Mouse (Mus musculus): ENCODE data around the gene Fam19a2.
A peak's percentile ranks its signal among the peaks of the same experiment; 100 is the strongest.

The Fam19a2 gene

DNA sequence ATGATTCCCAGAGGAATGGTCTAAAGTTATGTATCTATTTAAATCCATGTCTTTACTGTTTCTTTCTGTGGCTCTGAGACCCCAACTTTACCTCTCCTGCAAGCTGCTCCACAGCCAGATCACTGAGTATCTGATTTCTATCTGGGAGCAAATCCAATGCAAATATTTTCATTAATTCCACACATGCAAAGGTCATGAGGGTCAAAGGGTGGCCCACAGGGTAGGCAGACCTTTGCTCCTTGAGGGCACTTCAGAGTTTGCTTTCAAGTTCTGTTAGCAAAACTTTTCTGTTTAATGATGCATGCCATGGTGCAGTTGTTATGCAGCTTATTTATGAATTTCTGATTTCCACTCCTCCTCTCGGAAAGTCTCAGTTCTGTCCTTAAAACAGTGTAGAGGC lies 303.9 kb downstream of the Fam19a2 start:
- DNase-seq (ENCODE audit: low read depth, low spot score): peak; percentile 23

DNA sequence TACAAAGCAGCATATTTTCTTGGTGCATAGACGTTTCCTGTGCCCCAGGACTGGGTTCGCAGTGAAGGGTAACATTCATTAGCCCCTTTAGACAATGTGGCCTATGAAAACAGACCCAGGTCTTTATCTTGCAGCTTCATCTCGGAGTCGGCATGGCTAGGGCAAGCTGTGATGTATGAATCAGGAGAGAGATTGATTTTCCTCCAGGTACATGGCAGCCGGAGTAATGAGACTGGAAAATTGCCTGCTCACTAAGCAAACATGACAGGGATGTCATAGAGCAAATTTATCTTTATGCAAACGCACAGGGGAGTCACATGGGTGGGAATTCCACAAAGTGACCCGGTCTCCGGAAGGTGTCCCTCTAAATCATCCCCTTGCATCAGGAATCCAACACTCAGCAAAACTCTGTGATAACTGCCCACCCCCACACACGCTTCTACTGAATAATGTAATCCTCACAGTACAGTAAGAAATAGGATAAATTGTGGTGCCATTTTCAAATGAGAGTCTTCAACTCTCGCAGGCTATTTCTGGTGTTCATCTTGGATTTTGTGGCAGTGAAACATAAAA lies 306.9 kb downstream of the Fam19a2 start:
- peak; percentile 59 for DNase-seq (ENCODE audit: low read depth, low spot score)

DNA sequence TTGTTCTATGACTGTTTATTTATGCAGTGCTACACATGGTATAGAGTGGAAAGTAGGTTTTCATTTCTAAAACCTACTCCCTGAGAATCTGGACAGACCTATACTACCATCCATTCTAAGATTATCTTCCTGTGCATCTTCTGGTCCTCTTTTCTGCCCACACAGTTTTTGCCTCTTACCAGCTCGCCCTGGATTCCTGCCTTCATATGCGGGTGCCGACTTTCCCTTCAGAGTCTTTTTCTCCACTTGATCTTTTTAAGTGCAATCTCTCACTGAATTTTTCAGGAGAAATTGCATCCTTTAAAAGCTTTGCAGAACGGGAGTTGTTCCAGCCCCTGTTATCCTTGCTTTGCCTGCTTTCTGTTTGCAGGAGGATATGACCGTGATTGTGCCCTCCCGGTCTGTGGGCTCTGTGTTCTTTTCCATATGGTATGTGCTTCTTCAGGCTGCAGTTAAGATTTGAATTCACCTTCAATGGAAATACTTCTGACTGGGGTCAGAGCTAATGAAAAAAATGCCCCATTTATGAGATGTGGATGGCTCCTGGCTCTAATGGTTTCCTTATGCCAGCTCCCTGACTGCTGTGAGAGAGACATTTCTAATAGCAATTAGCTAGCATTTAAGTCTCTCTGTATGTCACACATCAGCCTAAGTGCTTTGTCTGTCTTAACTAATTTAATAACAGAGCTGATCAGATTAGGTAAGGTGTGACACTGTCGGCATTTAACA lies 308.7 kb downstream of the Fam19a2 start:
- DNase-seq (ENCODE audit: low read depth, low spot score): no peak

DNA sequence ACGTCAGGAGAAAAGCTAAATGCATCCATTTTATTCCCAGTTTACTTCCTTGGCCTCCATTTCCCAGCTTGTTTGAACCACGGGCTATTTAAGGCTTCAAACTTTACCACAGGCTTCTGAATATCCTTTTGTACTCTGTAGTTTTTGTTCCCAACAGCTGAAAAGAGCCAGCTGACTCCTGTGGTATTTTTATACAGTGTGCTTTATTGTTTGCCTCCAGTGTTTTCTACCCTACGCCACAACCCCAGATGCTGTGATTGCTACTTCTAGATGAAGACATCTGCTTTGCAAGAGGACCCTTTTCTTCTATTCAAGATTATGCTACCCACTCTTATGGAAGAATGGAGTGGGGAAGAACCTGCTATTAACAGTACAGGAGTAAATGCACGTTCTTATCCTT lies 314.0 kb downstream of the Fam19a2 start:
- no peak for DNase-seq (ENCODE audit: low read depth, low spot score)

DNA sequence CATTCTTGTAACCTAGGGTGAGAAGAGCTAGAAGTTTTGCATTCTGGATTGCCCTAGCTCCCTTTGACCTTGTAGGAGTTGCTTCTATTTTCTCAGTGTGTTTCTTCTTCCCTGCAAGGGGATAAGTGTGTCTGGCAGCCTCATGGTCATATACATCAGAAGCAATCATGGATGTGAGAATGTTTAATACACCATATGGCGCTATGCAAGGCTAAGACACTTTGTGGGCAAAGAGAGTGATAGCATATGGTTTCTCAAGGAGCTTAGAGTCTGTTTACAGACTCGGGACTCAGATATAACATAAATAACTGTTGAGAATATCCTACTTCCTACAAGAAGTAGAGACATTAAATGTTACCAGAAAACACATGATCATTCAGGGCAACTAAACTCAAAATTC lies 315.2 kb downstream of the Fam19a2 start:
- DNase-seq (ENCODE audit: low read depth, low spot score): no peak

DNA sequence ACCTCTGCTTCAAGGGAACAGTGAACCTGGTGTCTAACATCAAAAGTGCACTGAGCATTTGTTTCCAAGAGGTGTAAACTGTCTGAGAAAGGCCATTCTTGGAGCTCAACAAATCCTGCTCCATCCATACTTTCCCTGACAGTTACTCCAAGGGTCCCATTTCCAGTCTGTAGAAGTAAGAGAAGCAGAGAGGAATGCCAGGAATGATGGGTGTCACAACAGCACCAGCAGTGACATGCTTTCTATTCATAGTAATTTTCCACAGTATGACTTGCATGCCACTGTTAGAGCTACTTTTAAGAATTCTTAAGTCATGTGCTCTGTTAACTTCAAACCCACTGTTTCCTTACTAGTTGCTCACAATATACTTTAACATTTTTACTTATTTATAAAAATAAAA lies 331.2 kb downstream of the Fam19a2 start:
- DNase-seq (ENCODE audit: low read depth, low spot score): no peak

DNA sequence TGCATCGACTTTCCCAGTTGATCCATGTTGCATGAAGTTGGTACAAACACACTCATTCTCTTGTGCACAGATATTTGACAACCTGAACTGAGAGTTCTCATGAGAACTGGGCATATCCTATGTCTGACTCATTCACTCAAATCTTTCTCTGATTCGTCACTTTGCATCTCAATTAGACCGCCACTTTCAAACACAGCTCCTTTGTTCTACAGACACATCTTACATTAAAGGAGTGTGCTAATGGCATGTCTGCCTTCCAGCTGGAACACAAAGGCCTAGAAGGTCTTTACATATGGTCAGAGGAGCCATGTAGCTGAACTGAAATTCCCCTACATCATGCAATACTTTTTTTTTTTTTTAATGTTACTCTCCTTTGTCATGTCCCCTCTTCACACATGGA lies 333.3 kb downstream of the Fam19a2 start:
- DNase-seq (ENCODE audit: low read depth, low spot score): no peak

DNA sequence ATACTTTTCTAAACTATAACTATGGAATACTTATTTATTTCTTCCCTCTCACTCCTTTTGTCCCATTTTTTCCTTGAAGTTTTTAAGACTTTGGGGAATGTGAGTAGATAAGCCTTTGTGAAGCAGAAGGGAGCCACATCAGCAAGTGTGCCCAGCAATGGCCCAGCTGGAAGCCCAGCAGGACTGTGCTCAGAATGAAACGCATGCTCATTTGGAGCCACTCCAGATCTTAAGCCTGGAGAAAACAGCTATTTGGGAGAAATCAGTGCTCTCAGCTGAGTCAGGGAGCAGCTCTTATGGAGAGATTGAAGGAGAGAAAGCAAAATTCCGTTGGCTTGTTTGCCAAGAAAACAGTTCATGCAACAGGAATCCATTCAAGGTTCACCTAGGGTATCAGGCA lies 341.9 kb downstream of the Fam19a2 start:
- DNase-seq (ENCODE audit: low read depth, low spot score): no peak

DNA sequence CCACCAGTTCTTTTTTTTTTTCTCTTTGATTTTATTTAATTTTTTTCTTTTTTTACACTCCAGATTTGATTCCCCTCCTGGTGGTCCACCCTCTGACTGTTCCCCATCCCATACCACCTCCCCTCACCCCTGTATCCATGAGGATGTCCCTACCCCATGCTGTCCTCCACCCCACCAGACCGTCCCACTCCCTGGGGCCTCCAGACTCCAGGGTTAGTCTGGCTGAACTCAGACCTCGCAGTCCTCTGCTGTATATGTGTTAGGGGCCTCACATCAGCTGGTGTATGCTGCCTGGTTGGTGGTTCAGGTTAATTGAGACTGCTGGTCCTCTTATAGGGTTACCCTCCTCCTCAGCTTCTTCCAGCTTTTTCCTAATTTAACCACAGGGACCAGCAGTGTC lies 362.9 kb downstream of the Fam19a2 start:
- no peak for DNase-seq (ENCODE audit: low read depth, low spot score)

DNA sequence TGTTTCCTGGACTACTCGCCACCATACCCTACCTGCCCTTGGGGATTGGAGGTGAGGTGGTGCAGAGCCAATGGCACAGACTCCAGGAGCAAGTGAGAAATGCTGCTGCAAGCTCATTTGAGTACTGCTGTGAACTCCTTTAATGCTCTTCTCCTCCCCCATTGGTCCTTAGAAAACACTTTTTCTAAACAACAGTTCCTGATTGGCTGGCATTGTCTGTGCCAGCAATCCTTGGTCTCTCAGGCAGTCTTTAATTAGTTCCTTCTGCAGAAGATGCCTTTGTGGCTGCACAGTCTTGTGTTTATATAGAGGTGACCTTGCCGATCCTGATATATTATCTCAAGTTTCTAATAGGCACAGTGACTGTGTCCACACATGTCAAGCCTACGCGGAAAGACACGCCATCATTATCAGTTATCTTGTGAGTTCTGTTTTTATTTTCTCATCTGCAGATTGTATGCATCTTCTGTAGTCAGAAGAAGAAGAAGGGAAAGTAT lies 365.5 kb downstream of the Fam19a2 start:
- no peak for DNase-seq (ENCODE audit: low read depth, low spot score)

DNA sequence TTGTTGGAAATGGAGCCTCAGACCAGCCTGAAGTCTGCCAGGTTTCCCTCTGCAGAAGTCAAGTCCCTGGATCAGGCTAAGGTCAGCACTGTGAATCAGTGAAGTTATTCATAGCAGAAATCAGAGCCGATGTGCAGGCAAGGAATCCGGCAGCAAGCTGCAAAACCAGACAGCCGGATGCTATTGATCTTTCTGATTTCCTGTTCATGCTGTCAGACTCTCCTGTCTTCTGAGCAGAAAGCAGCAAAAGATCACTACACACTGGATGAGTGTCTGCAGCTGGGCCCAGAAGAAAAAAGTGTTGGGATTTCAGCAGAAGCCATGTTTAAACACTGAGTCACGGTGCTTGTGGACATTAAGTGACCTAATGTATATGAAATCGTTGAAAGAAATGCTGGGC lies 368.2 kb downstream of the Fam19a2 start:
- DNase-seq (ENCODE audit: low read depth, low spot score): peak; percentile 19

DNA sequence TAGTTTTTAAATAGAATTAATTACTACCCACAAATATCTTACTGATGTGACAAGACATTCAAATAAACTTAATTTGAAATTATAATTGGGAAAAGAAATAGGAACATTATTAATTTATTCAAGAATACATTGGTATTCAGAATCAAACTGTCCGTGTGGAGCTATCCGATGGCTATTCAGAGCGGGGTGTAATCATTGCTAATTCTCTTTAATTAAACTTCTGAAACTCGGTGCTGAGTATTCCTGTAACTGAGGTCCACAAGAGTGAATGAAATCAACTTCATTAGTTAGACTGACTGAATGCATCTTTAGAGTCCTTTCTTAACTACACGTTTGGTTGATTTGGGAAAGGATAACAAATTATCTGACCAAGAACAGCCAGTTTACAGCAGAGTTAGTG lies 372.9 kb downstream of the Fam19a2 start:
- no peak for DNase-seq (ENCODE audit: low read depth, low spot score)

DNA sequence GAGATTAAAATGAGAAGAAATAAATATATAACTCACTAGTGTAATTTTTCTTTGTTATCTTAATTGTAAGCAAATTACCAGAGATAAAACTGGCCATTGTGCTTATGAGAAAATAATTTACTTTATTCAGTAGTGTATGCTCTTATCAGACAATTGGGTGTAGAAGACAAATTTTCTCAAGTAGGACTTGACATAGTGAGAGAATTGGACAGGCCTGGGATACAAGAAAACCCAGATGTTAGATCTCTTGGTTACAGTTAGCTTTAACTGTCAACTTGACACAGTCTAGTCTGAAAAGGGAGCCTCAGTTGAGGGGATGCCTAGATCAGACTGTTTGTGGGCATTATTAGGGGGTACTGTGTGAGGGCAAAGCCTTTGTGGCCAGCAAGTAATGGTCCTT lies 373.7 kb downstream of the Fam19a2 start:
- DNase-seq (ENCODE audit: low read depth, low spot score): no peak

DNA sequence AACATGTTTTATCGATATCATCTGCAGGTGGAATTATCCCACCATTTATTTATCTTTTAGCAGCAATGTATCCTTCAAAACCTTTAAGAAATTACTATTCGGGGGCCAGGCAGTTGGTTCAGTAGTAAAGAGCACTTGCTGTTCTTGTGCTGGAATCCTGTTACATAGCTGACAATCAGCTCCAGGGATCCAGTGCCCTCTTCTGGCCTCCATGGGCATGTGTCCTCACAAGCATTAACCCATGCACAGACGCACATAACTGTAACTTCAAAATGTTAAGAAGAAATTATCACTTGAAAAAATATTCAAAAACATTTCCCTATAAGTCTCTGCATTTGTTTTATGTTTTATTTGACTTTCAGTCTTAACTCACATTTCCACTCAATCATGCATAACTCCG lies 381.8 kb downstream of the Fam19a2 start:
- no peak for DNase-seq (ENCODE audit: low read depth, low spot score)

DNA sequence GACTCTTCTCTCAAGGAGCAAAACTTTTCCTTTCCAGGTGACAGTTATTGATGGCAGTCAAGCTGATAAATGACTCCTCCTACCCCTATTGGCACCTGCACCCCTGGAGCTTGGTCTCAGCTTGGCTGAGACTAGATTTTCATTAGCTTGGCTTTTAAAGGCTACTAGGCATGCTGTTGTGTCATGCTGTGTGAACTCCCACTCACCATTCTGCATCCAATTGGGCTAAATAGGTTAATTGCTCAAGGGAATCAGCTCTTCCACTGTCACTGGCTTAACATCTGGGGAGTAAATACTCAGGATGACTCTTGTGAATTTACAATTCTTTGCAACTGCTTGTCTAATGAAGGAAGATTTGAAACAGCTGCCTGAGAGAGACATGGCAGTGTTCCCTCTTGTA lies 407.4 kb downstream of the Fam19a2 start:
- DNase-seq (ENCODE audit: low read depth, low spot score): no peak

DNA sequence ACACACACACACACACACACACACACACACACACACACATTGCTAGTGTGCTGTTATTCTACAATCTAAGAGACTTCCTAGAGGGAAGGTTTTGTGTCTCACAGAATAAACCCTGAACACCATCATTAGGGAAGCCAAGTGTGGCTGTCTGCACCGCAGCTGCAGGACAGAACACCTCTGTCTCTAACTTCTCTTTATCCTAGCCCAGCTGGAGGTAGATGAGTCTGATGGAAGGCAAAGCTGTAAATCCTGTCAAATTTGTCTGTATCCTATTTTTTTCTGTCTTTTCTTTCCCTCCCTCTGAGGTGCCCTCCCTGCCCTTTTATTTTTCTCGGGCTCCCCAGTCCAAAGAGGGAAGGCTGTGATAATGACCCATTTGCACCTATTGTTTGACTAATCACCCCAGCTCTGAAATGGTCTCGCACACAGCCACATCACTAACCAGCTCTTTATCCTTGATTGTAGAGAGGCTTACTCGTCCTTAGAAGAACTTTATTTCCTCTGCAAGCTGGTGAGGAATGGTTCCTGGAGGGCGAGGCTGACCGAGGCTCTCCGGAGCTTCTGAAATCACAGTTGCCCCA lies 414.6 kb downstream of the Fam19a2 start:
- DNase-seq (ENCODE audit: low read depth, low spot score): no peak

DNA sequence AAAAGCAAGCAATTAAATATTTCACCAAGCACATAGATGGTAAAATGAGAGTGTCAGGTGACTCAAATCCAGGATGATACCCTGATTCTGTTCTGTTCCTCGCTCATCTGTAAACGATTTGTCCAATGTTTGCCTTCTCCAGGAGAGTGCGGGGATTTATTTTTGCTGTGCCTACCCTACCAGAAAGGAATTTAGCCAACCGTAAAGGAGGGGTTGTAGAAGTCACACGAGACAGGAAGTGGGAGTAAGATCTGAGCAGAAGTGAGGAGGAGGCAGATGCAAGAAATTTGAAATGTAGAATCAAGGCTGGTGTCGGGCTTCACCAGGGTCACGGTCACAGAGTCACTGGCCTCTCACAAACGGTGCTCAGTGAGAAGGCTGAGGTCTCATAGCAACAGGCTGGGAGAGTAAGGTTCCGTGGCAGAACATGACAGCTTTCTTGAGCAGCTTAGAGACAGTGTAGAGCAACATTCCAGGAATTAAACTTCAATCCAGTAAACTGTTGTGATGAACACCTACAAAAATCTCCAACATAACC lies 419.0 kb downstream of the Fam19a2 start:
- peak; percentile 52 for DNase-seq (ENCODE audit: low read depth, low spot score)

DNA sequence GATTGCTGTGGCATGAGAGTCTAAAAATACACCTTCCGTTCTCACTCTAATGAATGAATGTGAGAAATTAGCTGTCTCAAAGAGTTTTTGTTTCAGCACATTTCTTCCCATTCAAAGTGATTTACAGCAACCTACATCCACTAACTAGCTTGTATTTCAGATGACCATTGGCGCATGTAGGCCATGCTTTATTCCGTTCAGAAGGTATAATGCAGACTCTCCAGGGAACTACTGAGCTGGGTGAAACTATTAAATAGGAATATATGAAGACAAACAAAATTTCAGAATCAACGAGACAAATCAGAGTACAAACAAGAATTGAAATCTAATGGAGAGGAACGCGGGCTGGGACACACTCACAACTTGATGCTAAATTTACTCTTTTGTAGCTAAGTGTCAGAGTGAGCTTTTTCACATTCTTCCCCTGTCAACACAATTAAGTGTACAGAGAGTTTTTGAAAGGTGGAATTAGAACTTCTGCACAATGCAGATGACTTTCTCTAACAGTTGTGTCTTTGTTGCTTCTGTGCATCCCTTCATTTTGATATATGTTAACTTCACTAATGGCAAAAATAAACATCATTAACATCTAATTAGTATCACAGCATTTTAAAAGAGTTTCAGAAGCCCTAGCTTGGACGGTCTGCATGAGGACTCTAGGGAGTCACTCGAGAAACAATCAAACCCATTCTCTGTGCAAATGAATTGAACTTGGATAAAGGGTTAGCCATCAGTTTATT lies 428.6 kb downstream of the Fam19a2 start:
- DNase-seq (ENCODE audit: low read depth, low spot score): no peak

DNA sequence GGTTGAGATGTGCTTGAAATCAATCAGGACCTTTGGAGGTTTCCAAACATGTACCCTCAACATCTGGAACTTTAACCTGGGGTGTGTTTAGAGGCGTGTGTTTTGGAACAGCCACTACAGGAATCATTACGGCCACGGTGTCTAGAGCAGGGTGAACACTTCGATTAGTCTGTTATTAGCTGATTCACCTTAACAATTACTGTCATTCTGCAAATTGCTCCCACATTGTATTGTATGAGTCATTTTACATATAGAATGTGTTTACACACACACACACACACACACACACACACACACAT lies 429.1 kb downstream of the Fam19a2 start:
- no peak for DNase-seq (ENCODE audit: low read depth, low spot score)

DNA sequence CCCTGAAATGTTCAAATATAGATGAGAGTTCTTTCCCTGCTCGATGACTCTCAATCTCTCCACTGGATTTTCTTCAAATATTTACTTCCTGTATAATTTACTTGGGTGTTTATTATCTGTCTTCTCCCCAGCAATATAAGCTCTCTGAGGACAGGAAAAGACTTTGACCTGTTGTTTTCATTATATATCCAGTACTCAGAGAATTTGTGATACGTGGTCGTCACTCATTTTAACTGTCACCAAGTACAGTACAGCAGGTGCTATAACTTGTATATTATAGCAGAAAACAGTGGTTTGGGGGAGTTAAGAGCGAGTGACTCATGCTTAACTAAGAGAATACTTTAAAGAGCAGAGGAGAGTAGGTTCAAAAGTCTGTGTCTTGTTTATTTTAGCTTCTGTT lies 438.8 kb downstream of the Fam19a2 start:
- no peak for DNase-seq (ENCODE audit: low read depth, low spot score)

DNA sequence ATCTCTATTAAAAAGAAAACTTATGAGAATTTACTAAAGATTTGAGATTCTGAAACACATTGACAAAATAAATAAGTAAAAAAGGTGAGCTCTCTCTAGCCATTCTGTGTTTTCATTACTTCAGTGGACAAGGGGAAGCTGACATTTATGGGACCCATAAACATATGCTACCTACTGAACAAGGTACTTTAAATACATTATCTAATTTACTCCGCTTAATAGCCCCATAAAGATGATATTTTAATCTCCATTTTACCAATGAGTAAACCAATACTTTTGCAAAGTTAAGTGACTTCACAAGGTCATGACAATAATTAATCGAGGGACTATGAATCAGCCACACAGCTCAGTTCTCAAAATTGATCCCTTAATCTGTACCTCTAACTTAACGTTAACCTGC lies 443.2 kb downstream of the Fam19a2 start:
- DNase-seq (ENCODE audit: low read depth, low spot score): no peak

DNA sequence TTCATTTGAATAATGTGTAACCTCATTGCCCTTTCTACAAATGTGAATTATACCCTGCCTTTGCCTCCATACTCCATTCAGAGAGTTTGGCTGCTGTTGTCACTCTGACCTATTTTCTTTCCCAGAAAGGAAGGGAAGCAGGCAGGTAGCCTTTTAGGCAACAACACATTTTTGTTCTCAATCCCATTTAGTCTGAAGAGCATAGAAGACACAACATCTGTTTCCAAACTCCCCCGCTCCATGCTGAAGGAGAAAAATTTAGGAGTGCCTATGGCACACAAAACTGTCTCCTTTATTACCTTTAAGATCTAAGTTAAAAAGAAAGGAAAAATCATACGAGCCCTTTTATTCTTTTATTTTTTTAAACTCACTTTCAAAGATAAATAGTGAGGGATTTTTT lies 446.9 kb downstream of the Fam19a2 start:
- DNase-seq (ENCODE audit: low read depth, low spot score): no peak

Measured in mesoderm, embryonic 11.5 days (tissue).